Mouse (Mus musculus) inflammation-experienced regulatory T-cells (primary cell): ENCODE measurements around the gene Nrd1. TPM values are rescaled to one million over a fixed set of nuclear protein-coding genes. Genes with fewer than 3 reads are reported as not detected.

ENCODE experiments used
- polyA plus RNA-seq, 2 experiments: library from polyadenylated mRNA; unstranded; fragments of 100-300 nt; shearing (Covaris generic); gene quantifications; one replicate each; pipeline ENCODE4 v1.2.1; 2017

Nrd1 gene
- polyA plus RNA-seq, result 100 to 1,000 TPM; 102 to 113 TPM

GRCm38 (mm10) chr4:108999999-109000950, at the start of gene Nrd1:
Nrd1 (plus strand) TSS chr4:109000655.

Other genes with a start within 250 kb of the Nrd1 start
- gene Zfyve9, start 219.9 kb upstream of the Nrd1 start, polyA plus RNA-seq, result under 1 TPM; 0.37 to 0.61 TPM
- 10 to 100 TPM; 41.3 to 59.1 TPM for gene Btf3l4, start 167.0 kb upstream of the Nrd1 start, polyA plus RNA-seq
- gene Txndc12, start 166.1 kb upstream of the Nrd1 start, polyA plus RNA-seq, result 10 to 100 TPM; 20.4 to 30.8 TPM
- gene Kti12, start 152.9 kb upstream of the Nrd1 start, polyA plus RNA-seq, result 10 to 100 TPM; 56.2 to 84.2 TPM
- under 1 TPM; 0.29 to 0.39 TPM for gene A730015C16Rik, start 152.0 kb upstream of the Nrd1 start, polyA plus RNA-seq
- 1 to 10 TPM in 1 of 2 experiments, under 1 TPM in 1; 0.40 to 2.2 TPM for gene Rab3b, start 121.6 kb upstream of the Nrd1 start, polyA plus RNA-seq
- gene Osbpl9, start 201.6 kb downstream of the Nrd1 start, polyA plus RNA-seq, result 100 to 1,000 TPM; 126 to 130 TPM
- not detected for gene Calr4, start 233.8 kb downstream of the Nrd1 start, polyA plus RNA-seq